Mouse (Mus musculus): ENCODE measurements around the gene Ep400. TPM values are rescaled to one million over a fixed set of nuclear protein-coding genes. Genes with fewer than 3 reads are reported as not detected.

Gene Ep400
- total RNA-seq, 1 experiment from 2014 or later = 63.6 TPM

Other genes starting within 250 kb of the Ep400 start
- not detected in 2 replicates for gene Galnt9, start 226.4 kb downstream of the Ep400 start, total RNA-seq (2017)
- 41.3 and 50.4 TPM in 2 replicates for gene Noc4l, start 117.3 kb downstream of the Ep400 start, total RNA-seq (2017)
- 7.9 and 10.3 TPM in 2 replicates for gene Ddx51, start 117.3 kb downstream of the Ep400 start, total RNA-seq (2017)
- 63.6 and 65.7 TPM in 2 replicates for gene Pus1, start 9.9 kb upstream of the Ep400 start, total RNA-seq (2017)
- 10.0 and 11.7 TPM in 2 replicates for gene Ulk1, start 39.4 kb upstream of the Ep400 start, total RNA-seq (2017)
- 64.8 and 71.4 TPM in 2 replicates for gene Hscb, start 69.1 kb upstream of the Ep400 start, total RNA-seq (2017)
- 29.1 and 40.4 TPM in 2 replicates for gene Chek2, start 69.3 kb upstream of the Ep400 start, total RNA-seq (2017)
- gene Ttc28, start 109.1 kb upstream of the Ep400 start, total RNA-seq (2017) = 2.9 and 7.2 TPM in 2 replicates

All from common myeloid progenitor, adult 5-6 weeks (primary cell).